Mouse (Mus musculus) fat pad, adult 2 months (tissue): Measurements from ENCODE around the gene Gm13694.
"Not testable (repeated sequence)": the region's sequence is repeated elsewhere in the genome, so short reads cannot be mapped to it uniquely, and the experiment has no call there.

Source experiments
- DNase-seq: peaks from one replicate; pipeline ENCODE4 v3.0.0-alpha.2; 2011; ENCODE audit warnings: low read depth, low spot score; ENCODE audit errors: extremely low read depth

The Gm13694 gene

DNA sequence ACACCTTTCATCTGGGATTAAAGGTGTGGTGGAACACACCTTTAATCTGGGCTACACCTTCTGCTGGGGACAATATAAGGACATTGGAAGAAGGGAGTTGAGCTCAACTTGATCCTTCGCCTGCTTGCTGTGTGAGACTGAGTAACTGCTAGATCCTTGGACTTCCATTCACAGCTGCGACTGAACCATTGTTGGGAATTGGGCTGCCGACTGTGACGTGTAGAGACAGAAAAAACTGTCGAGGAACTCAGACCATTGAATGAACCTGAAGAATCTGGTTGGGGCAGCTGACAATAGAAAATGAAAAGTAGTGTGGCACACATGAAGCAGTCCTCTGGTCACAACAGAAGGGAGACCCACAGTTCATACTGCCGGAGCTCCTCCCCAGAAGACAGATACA lies at the start of gene Gm13694:
Gene Gm13694 (plus strand): TSS at position 301 of the 400 bp plus-strand sequence.
- not testable (repeated sequence) for DNase-seq

DNA sequence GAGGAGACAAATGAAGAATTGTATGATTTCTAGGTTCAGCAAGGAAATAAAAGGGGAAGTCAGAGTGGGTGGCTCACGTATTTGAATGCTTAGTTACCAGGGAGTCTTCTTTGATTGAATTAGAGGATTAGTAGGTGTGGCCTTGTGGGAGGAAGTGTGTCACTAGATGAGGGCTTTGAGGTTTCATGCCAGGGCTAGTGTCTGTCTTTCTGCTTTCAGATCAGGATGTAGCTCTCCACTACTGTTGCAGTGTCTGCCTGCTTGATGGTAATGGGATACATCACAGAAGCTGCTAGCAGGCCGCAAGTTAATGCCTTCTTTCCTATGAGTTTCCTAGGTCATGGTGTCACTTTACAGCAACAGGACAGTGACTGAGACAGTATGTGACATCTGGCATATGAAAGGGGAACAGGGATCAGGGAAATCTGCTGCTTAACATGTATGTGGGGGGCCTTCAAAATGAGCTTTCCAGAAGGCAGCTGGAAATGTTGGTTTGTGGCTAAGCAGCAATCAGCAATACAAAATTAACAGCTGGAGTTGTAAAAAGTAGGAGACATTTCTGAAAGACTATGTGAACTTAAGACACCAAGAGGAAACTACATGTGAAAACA lies 49.1 kb upstream of the Gm13694 start:
- no peak for DNase-seq

DNA sequence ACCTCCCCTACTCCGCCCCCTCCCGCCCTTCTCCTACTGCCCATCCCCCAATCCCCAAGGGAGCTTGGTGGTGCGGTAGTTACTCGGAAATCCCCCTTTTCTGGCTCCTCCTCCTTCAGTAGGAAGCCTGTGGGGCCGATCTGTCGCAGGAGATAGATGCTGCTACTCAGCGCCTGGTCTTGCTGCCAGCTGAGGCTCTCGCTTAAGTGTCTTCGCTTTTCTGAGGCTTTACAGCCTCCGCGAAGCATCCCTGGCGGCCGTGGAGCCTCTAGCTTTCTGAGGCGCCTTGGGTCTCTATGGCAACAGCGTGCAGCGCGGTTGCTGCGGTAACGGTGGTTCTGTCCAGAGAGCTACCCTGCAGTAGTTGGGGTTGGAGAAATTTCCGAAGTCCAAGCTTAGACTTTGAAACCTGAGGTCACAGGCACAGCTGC lies 37.8 kb upstream of the Gm13694 start, which contains the start of gene Zswim2:
Gene Zswim2 (minus strand): TSS at position 298 of the 431 bp plus-strand sequence.
- DNase-seq, result no peak

DNA sequence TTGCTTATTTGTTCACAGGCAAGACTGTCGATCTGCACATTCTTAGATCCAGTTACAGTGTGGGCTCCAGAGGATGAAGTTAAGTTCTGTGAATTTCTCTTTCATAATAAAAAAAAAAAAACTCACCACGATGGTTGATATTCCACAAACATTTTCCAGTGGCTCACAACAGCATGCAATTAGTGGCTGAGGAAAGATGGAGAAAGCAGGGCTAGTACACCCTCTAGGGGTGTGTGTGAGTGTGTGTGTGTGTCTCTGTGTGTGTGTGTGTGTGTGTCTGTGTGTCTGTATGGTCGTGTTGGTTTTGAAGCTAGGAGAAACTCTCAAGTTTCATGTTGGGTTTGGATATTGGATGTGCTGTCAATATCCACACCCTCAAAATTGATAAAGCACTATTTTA lies 37.4 kb upstream of the Gm13694 start:
- DNase-seq, result no peak

DNA sequence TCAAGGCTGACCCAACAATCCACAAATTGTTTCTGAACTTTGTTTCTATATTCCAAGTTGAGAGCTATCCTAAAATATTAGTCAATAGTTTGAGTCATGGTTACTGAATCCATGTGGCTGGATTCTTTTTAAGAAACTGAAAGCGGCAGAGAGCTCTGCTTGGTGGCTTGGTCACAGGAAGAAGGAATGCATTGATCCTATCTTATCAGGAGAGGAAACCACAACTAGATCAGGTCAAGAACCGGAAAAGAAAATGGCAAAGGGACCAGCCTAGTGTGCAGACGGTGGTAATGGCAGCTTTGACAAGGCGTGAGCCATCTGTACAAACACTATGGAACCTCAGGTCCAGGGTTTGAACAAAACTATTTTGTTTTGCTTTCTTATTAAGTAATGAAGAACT lies 36.9 kb upstream of the Gm13694 start:
- DNase-seq, result no peak

DNA sequence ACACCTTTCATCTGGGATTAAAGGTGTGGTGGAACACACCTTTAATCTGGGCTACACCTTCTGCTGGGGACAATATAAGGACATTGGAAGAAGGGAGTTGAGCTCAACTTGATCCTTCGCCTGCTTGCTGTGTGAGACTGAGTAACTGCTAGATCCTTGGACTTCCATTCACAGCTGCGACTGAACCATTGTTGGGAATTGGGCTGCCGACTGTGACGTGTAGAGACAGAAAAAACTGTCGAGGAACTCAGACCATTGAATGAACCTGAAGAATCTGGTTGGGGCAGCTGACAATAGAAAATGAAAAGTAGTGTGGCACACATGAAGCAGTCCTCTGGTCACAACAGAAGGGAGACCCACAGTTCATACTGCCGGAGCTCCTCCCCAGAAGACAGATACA lies 23.3 kb upstream of the Gm13694 start, which contains the start of gene Gm13698:
Gene Gm13698 (plus strand): TSS at position 301 of the 400 bp plus-strand sequence.
- not testable (repeated sequence) for DNase-seq

DNA sequence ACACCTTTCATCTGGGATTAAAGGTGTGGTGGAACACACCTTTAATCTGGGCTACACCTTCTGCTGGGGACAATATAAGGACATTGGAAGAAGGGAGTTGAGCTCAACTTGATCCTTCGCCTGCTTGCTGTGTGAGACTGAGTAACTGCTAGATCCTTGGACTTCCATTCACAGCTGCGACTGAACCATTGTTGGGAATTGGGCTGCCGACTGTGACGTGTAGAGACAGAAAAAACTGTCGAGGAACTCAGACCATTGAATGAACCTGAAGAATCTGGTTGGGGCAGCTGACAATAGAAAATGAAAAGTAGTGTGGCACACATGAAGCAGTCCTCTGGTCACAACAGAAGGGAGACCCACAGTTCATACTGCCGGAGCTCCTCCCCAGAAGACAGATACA lies 17.5 kb upstream of the Gm13694 start, which contains the start of gene Gm13693:
Gene Gm13693 (plus strand): TSS at position 301 of the 400 bp plus-strand sequence.
- not testable (repeated sequence) for DNase-seq

DNA sequence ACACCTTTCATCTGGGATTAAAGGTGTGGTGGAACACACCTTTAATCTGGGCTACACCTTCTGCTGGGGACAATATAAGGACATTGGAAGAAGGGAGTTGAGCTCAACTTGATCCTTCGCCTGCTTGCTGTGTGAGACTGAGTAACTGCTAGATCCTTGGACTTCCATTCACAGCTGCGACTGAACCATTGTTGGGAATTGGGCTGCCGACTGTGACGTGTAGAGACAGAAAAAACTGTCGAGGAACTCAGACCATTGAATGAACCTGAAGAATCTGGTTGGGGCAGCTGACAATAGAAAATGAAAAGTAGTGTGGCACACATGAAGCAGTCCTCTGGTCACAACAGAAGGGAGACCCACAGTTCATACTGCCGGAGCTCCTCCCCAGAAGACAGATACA lies 11.7 kb upstream of the Gm13694 start, which contains the start of gene Gm13695:
Gene Gm13695 (plus strand): TSS at position 301 of the 400 bp plus-strand sequence.
- not testable (repeated sequence) for DNase-seq

DNA sequence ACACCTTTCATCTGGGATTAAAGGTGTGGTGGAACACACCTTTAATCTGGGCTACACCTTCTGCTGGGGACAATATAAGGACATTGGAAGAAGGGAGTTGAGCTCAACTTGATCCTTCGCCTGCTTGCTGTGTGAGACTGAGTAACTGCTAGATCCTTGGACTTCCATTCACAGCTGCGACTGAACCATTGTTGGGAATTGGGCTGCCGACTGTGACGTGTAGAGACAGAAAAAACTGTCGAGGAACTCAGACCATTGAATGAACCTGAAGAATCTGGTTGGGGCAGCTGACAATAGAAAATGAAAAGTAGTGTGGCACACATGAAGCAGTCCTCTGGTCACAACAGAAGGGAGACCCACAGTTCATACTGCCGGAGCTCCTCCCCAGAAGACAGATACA lies 5.9 kb upstream of the Gm13694 start, which contains the start of gene Gm13696:
Gene Gm13696 (plus strand): TSS at position 301 of the 400 bp plus-strand sequence.
- DNase-seq, result not testable (repeated sequence)

DNA sequence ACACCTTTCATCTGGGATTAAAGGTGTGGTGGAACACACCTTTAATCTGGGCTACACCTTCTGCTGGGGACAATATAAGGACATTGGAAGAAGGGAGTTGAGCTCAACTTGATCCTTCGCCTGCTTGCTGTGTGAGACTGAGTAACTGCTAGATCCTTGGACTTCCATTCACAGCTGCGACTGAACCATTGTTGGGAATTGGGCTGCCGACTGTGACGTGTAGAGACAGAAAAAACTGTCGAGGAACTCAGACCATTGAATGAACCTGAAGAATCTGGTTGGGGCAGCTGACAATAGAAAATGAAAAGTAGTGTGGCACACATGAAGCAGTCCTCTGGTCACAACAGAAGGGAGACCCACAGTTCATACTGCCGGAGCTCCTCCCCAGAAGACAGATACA lies 5.7 kb downstream of the Gm13694 start, which contains the start of gene Gm13697:
Gene Gm13697 (plus strand): TSS at position 301 of the 400 bp plus-strand sequence.
- DNase-seq, result not testable (repeated sequence)

DNA sequence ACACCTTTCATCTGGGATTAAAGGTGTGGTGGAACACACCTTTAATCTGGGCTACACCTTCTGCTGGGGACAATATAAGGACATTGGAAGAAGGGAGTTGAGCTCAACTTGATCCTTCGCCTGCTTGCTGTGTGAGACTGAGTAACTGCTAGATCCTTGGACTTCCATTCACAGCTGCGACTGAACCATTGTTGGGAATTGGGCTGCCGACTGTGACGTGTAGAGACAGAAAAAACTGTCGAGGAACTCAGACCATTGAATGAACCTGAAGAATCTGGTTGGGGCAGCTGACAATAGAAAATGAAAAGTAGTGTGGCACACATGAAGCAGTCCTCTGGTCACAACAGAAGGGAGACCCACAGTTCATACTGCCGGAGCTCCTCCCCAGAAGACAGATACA lies 11.5 kb downstream of the Gm13694 start, which contains the start of gene Gm13691:
Gene Gm13691 (plus strand): TSS at position 301 of the 400 bp plus-strand sequence.
- DNase-seq, result not testable (repeated sequence)

DNA sequence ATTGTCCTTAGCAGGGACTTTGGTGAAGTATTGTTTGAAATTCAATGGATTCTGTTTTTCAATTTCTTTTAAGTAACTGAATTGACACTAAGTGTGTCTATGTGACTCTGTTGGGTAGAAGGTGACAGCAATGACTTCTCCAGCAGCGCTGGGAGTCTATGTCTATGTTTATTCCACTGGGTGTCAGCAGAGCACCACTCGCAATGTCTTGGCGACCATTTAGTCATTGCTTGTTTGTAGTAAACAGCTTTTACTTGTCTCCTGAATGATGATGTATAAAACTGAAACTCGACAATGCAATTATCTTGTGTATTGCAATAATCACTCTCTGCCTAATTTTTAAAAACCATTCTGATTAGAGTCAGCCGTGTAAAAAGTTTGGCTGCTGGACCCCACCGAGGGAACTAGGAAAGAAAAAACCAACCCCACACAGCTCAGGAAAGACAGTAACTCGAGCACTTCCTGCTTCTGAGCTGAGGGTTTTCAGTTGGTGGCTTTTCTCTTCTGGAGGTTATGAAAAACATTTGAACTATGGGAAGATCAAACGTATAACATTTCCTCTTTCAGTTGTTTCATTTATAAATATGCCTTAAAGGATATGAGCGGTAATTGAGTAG lies 15.0 kb downstream of the Gm13694 start:
- not testable (repeated sequence) for DNase-seq

DNA sequence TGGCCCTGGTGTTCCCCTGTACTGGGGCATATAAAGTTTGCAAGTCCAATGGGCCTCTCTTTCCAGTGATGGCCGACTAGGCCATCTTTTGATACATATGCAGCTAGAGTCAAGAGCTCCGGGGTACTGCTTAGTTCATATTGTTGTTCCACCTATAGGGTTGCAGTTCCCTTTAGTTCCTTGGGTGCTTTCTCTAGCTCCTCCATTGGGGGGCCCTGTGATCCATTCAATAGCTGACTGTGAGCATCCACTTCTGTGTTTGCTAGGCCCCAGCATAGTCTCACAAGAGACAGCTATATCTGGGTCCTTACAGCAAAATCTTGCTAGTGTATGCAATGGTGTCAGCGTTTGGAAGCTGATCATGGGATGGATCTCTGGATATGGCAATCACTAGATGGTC lies 15.8 kb downstream of the Gm13694 start:
- DNase-seq, result not testable (repeated sequence)

DNA sequence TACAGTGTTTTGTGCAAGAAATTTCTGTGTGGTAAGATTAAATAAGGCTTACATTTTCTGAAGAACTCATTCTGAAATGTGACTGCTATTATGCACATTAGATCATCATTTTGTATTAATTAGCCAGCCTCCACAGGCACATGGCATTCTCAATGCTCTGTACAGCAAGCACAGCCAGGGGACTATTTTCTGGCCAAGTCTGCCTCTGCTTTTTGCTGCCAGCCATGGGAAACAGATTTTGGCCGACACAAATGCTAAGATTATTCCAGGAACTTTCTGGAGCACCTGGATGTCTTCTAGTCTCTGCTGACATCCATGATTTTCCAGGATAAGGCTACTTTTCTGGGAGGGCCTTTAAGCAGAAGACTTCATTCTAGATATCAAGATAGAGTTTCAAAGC lies 30.2 kb downstream of the Gm13694 start:
- no peak for DNase-seq

DNA sequence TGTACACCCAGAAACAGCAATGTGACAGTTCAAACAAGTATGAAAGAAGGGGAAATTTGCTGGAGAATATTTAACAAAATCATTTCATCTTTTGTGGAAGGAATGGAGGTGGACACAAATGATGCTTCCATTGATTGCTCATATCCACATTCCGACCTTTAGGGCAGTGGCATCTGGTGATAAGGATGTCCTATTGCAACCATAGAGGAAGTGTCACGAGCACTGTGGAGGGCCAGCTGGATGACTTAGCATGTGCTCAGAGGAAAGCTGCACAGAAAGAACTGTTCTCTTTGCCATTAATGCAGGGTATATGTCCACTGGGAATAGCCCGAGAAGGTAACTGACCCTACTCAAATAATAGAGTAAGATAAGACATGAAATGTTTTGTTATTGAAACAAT lies 31.1 kb downstream of the Gm13694 start:
- DNase-seq, result no peak

DNA sequence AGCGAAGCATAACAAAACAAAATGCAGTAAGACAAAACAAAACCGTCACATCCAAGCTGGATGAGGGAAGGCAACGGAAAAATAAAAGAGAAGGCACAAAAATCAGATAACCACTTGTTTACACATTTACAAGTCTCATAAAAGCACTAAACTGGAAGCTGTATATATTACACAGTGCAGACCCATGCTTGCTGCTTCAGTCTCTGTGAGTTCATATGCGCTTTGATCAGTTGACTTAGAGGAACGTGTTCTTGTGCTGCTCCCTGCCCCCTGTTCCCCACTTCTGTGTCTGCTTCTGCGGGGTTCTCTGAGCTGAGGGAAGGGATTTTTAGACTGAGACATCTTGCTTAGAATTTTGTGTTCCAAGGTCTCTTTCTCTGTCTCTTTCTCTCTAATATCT lies 35.8 kb downstream of the Gm13694 start:
- DNase-seq, result no peak

DNA sequence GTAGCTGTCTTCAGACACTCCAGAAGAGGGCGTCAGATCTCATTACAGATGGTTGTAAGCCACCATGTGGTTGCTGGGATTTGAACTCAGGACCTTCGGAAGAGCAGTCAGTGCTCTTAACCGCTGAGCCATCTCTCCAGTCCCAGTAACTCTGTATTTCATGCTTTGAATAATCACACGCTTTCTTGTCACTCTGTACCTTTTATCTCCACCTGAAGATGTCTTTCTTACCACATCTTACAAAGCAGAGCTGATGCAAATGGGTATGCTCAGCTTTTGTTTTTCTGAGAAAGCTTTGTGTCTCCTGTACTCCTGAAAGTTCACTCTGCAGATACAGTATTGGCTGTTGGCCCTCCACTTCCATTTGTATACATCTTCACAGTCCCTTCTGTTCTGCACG lies 37.6 kb downstream of the Gm13694 start:
- not testable (repeated sequence) for DNase-seq

DNA sequence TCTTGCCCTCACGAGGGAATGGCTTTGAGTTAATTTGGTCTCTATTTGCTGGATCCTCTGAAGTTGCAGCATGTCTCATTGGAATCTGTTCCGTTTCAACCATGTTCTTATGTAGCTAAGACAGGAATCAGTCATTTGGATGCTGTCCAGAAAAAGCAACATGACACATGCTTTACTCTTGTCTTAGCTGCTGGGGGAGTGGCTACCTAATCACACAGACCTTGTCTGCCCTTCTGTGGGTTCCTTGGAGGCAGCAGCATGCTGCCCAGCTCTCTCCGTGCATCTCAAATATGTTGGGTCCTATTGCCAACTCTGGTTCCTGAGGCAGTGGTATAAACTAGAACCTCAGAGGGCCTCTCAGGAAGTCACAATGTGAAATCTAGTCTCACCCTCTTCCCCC lies 39.6 kb downstream of the Gm13694 start:
- no peak for DNase-seq

DNA sequence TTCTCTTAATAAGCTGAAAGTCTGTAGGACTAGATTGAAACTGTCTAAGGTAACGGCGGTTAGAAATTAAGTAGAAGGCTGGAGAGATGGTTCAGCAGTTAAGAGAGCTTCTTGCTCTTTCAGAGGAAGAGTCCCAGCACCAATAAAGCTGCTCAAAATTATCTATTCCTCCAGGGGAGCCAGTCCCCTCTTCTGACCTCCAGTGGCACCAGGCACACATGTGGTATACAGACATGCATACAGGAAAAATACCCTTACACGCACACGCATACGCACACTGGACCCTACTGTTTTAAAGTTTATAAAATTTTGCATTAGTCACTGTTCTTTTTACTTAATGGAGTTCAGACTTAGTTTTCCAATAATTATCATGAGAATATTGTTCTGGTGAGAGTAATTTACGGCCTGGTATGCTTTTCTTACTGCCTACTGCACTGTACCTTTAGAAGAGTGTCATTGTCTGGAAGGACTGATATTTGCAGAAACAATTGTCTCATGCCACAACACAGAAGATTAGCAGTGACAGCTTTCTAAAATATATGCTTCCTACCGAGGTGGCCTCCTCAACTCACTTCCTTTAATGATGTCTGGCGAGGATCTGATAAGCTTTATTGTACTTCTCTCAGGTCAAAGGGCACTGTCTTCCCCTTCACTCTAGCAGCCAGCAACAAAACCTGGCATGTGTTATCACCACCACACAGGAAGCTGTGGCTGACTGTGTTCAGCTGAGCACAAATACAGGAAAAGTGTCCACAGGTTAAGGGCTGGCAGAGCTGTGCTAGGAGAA lies 41.0 kb downstream of the Gm13694 start:
- DNase-seq, result no peak

DNA sequence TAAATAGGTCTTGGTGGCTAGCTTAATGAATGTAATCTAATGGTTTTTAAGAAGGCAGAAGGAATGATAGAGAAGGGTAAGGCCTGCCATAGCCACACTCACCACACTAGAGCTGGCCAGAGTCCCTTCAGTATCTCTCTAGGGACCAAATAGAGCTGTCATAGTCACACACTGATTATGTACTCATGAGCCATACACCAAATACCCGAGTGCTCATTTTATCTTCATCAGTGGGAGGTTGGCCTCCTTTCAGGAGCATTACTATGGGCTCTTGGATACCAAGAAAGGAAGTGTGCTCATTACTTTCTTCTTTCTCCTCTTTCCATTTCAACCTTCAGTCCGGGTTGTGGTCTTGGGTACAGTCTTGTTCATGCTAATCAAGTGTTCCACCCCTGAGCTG lies 43.2 kb downstream of the Gm13694 start:
- DNase-seq, result no peak

DNA sequence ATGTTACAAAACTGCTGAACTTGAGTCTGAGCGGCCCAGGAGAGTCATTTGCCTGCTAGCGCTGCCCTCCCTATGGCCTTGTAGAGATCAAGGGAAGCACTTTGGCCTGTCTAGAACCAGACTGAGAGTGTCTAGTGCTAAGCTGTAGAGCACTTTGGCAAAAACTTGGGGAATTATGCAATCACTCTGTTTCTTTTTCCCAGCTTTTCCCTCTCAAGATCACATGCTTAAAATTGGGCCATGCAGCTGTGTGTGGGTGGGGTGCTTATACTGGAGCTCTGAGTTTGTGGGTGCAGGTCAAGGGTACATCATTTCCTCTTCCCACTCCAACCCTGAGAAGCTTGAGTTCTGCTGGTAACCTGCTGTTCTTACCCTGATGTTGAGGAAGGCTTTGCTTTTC lies 44.2 kb downstream of the Gm13694 start:
- DNase-seq, result peak; percentile 82
